ENCODE assay signal across 10 mouse cellular contexts in the genomic region with DNA sequence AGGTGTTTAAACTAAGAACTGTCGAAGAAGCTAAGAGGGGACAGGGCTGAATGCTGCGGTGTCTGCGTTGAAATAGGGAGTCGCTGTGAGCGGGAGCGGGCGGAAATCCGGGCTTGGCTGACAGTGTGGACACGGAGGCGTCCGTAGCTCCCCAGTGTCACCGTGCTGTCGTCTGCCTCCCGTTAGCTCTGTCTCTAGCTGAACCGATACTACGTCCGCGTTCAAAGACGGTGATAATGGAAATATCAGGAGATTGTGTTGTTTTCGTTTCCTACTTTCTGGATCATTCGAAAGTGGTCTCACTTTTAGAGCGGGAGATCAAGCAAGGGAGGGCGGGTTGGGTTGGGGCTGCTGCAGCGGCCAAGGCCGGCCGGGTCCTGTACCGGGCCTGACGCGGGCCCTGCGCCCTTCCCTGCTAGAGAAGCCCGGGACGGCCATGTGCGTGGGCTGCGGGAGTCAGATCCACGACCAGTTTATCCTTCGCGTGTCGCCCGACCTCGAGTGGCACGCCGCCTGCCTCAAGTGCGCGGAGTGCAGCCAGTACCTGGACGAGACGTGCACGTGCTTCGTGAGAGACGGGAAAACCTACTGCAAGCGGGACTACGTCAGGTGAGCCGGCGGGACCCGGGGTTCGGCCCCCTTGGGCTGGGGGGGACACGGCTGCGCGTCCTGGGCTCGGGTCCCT. TPM values are rescaled to one million over a fixed set of nuclear protein-coding genes. Genes with fewer than 3 reads are reported as not detected.
DNase-seq lines count a peak whose midpoint lies in the region; ATAC-seq and TF ChIP-seq lines count a peak whose summit lies in the region.
"Had no signal": no experiment of that assay in that cellular context is flagged by ENCODE, and none has a peak within 500 bp of the region (broad histone marks: within the 10 kb centered on the region; RNA-seq: fewer than 3 reads in every experiment).

No protein-coding gene starts in this region.

- no peak overlapping the region for H3K4me2 ChIP-seq in forebrain, postnatal 0 days (ENCODE audit: low read depth)
- H3K4me2 ChIP-seq in intestine, postnatal 0 days (replicated peaks; ENCODE audit: low read depth), result peak overlapping the region; percentile 64

- H3K27ac ChIP-seq in forebrain, postnatal 0 days (ENCODE audit: low read depth, low read length), result no peak overlapping the region
- H3K27ac ChIP-seq in intestine, postnatal 0 days (ENCODE audit: low read depth, low read length), result no peak overlapping the region

- peaks cover 16% of the 10 kb centered on the region; the same call in 1 of the 2 replicates for H3K9me3 ChIP-seq in megakaryocyte, embryonic 14.5 days
- no peaks in the 10 kb centered on the region for H3K9me3 ChIP-seq in forebrain, postnatal 0 days (ENCODE audit: low read length)
- H3K9me3 ChIP-seq in intestine, postnatal 0 days (ENCODE audit: control insufficient read depth), result no peaks in the 10 kb centered on the region

- no peaks in the 10 kb centered on the region for H3K36me3 ChIP-seq in megakaryocyte, embryonic 14.5 days (replicated peaks; ENCODE audit: low read length)
- H3K36me3 ChIP-seq in forebrain, postnatal 0 days (ENCODE audit: insufficient read depth), result no peaks in the 10 kb centered on the region
- H3K36me3 ChIP-seq in intestine, postnatal 0 days (ENCODE audit: control insufficient read depth, insufficient read depth), result no peaks in the 10 kb centered on the region

- no peak for TF ChIP-seq CTCF in forebrain, postnatal 0 days (IDR thresholded peaks at IDR 0.05; ENCODE audit: low read depth)
- TF ChIP-seq CTCF in intestine, postnatal 0 days (IDR thresholded peaks at IDR 0.05; ENCODE audit: low read depth), result no peak

- peaks cover 90% of the 10 kb centered on the region for H3K4me1 ChIP-seq in megakaryocyte, embryonic 14.5 days
- H3K4me1 ChIP-seq in forebrain, postnatal 0 days (ENCODE audit: insufficient read depth), result no peaks in the 10 kb centered on the region; the same call in 1 of the 2 replicates
- H3K4me1 ChIP-seq in intestine, postnatal 0 days (replicated peaks; ENCODE audit: control insufficient read depth, insufficient read depth, low read length), result peaks cover 2% of the 10 kb centered on the region; the same call in 1 of the 2 replicates

- 3% methylated on average over 59 of the region's 59 CpGs for WGBS in forebrain, postnatal 0 days
- WGBS in intestine, postnatal 0 days, result under 1% methylated on average over 59 of the region's 59 CpGs

- H3K27me3 ChIP-seq in megakaryocyte, embryonic 14.5 days (replicated peaks), result peaks cover 98% of the 10 kb centered on the region
- H3K27me3 ChIP-seq in forebrain, postnatal 0 days (ENCODE audit: insufficient read depth, low read length), result peaks cover 67% of the 10 kb centered on the region
- H3K27me3 ChIP-seq in intestine, postnatal 0 days (replicated peaks; ENCODE audit: control insufficient read depth, insufficient read depth, low read length), result peaks cover 80% of the 10 kb centered on the region

- no peak overlapping the region for H3K9ac ChIP-seq in forebrain, postnatal 0 days
- H3K9ac ChIP-seq in intestine, postnatal 0 days (ENCODE audit: low read depth, low read length), result peak overlapping the region; percentile 37

- H3K4me3 ChIP-seq in megakaryocyte, embryonic 14.5 days (replicated peaks), result peak overlapping the region; percentile 91
- 0 out of 2 replicates have a peak overlapping the region, but pooled peaks have one; percentile 0 for H3K4me3 ChIP-seq in forebrain, postnatal 0 days (ENCODE audit: low read depth, low read length)
- H3K4me3 ChIP-seq in intestine, postnatal 0 days (ENCODE audit: low read depth, low read length), result peak overlapping the region; percentile 50

- no peak for ATAC-seq in megakaryocyte, adult 5-6 weeks (ENCODE audit: poor library complexity, severe bottlenecking)
- no peak for ATAC-seq in forebrain, postnatal 0 days
- no peak for ATAC-seq in intestine, postnatal 0 days

- peak; percentile 23 for DNase-seq in cerebellum, adult 9-10 months
- DNase-seq in forebrain, postnatal 0 days, result no peak
- peak; percentile 14 for DNase-seq in lung, postnatal 10 days
- peak; percentile 36 for DNase-seq in yolk sac, embryonic 10.5 days (ENCODE audit: low spot score)
- no peak for DNase-seq in testis, postnatal 14 days (ENCODE audit: low spot score)

RNA-seq across cellular contexts. Expression of gene Isl2, which starts 3.4 kb away (rescaled TPM):
- polyA plus RNA-seq in megakaryocyte, embryonic 14.5 days (2012; ENCODE audit: insufficient read depth, low replicate concordance), result 0.13 TPM in 1 of 2 replicates, not detected in the other
- total RNA-seq in megakaryocyte, adult 5-6 weeks (2015), result not detected in 2 replicates
- not detected in 2 replicates for total RNA-seq in megakaryocyte, adult 5-6 weeks (2017)
- total RNA-seq in forebrain, postnatal 0 days (2014; rRNA removed), result not detected in 2 replicates
- not detected in 2 replicates for polyA plus RNA-seq in forebrain, postnatal 0 days (2015; fragmentation: Nextera tagmentation; extraction: Ambion mirVana)
- polyA plus RNA-seq in intestine, postnatal 0 days (2015; fragmentation: Nextera tagmentation; extraction: Ambion mirVana), result 1.4 TPM in 2 replicates
- total RNA-seq: adrenal gland, postnatal 36 days; layer of hippocampus, postnatal 14 days had no signal

RNA-seq across cellular contexts. Expression of gene Etfa, which starts 29.8 kb away (rescaled TPM):
- polyA plus RNA-seq in megakaryocyte, embryonic 14.5 days (2012; ENCODE audit: insufficient read depth, low replicate concordance), result 5.0 and 30.7 TPM in 2 replicates
- 101 and 115 TPM in 2 replicates for total RNA-seq in megakaryocyte, adult 5-6 weeks (2015)
- total RNA-seq in megakaryocyte, adult 5-6 weeks (2017), result 31.5 and 37.8 TPM in 2 replicates
- total RNA-seq in forebrain, postnatal 0 days (2014; rRNA removed), result 11.2 and 17.9 TPM in 2 replicates
- 94.2 and 96.0 TPM in 2 replicates for polyA plus RNA-seq in forebrain, postnatal 0 days (2015; fragmentation: Nextera tagmentation; extraction: Ambion mirVana)
- 331 and 336 TPM in 2 replicates for polyA plus RNA-seq in intestine, postnatal 0 days (2015; fragmentation: Nextera tagmentation; extraction: Ambion mirVana)

Comparison
In these comparisons a context has a peak if more than half of its experiments do, and no peak if none do; other contexts are left out.
1. H3K4me3 ChIP-seq: peak in every context shown above with its lines; median percentile 91 in megakaryocyte, embryonic 14.5 days; 50 in intestine, postnatal 0 days; 0 in forebrain, postnatal 0 days.
2. DNase-seq: peak in cerebellum, adult 9-10 months (single experiment), lung, postnatal 10 days (single experiment) and yolk sac, embryonic 10.5 days (single experiment); none in forebrain, postnatal 0 days (single experiment) and testis, postnatal 14 days (single experiment).